Mouse (Mus musculus) C2C12 (cell line): Measurements from ENCODE around the gene Inpp5a. TPM values are rescaled to one million over a fixed set of nuclear protein-coding genes. Genes with fewer than 3 reads are reported as not detected.

ENCODE experiments used
- H3K27me3 ChIP-seq: one replicate; pipeline ENCODE4 v1.6.1; 2011; ENCODE audit not compliant: control insufficient read depth, insufficient read depth, insufficient read length
- H3K36me3 ChIP-seq: one replicate; pipeline ENCODE4 v1.6.1; 2011; ENCODE audit not compliant: control insufficient read depth, insufficient read depth
- H3K4me3 ChIP-seq: one replicate; pipeline ENCODE4 v1.5.1; 2011; ENCODE audit warnings: mild to moderate bottlenecking, control low read depth; ENCODE audit not compliant: poor library complexity, insufficient read depth, severe bottlenecking
- H3K79me2 ChIP-seq: one replicate; pipeline ENCODE4 v1.6.1; 2011; ENCODE audit not compliant: control insufficient read depth, insufficient read depth
- H3K79me3 ChIP-seq: one replicate; pipeline ENCODE4 v1.6.1; 2011; ENCODE audit warnings: low read depth, control low read depth
- H3ac ChIP-seq: one replicate; pipeline ENCODE3; 2011; ENCODE audit warnings: low read depth; ENCODE audit not compliant: control insufficient read depth, insufficient read length
- CEBPB ChIP-seq: IDR thresholded peaks from one replicate; pipeline ENCODE4 v1.6.1; 2011; ENCODE audit warnings: low read depth, mild to moderate bottlenecking, control low read depth, moderate library complexity
- CTCF ChIP-seq: IDR thresholded peaks from one replicate; pipeline ENCODE4 v1.5.1; 2011; ENCODE audit not compliant: control insufficient read depth, insufficient read depth, insufficient read length
- FOSL1 ChIP-seq: IDR thresholded peaks from one replicate; pipeline ENCODE4 v1.8.0; 2011; ENCODE audit warnings: mild to moderate bottlenecking, low read length; ENCODE audit not compliant: poor library complexity, insufficient read depth, severe bottlenecking
- MAX ChIP-seq: IDR thresholded peaks from one replicate; pipeline ENCODE4 v1.6.1; 2011; ENCODE audit warnings: mild to moderate bottlenecking, control low read depth
- MYOD1 ChIP-seq: IDR thresholded peaks from one replicate; pipeline ENCODE4 v1.6.1; 2011; ENCODE audit warnings: low read depth; ENCODE audit not compliant: control insufficient read depth, insufficient read length
- MYOG ChIP-seq: IDR thresholded peaks from one replicate; pipeline ENCODE4 v1.6.1; 2011; ENCODE audit not compliant: control insufficient read depth, insufficient read length; ENCODE audit errors: extremely low read depth
- USF1 ChIP-seq: IDR thresholded peaks from one replicate; pipeline ENCODE4 v1.6.1; 2011; ENCODE audit warnings: low read depth, mild to moderate bottlenecking, control low read depth, moderate library complexity
- polyA plus RNA-seq: library from polyadenylated mRNA; unstranded; fragments of >200 nt; fragmentation: generic; extraction: Trizol; gene quantifications from one replicate; pipeline ENCODE4 v1.2.1, GENCODE M21; 2012; ENCODE audit warnings: missing spikeins

The Inpp5a gene
- polyA plus RNA-seq, 1 experiment, result 22.7 TPM

GRCm38 (mm10) chr7:139384916-139385530, 3.9 kb upstream of the Inpp5a start:
- Histone ChIP-seq H3K27me3 (no peaks in the 10 kb centered on the region), H3K36me3 (no peaks in the 10 kb centered on the region), H3K79me3 (no peaks in the 10 kb centered on the region), H3K79me2 (peaks cover 8% of the 10 kb centered on the region), H3ac (no peak overlapping the region), H3K4me3 (no peak overlapping the region)
- no peak for TF ChIP-seq MAX
- TF ChIP-seq MYOD1, result no peak
- TF ChIP-seq MYOG, result no peak
- TF ChIP-seq USF1, result no peak
- TF ChIP-seq CEBPB, result no peak
- TF ChIP-seq FOSL1, result no peak
- no peak for TF ChIP-seq CTCF

GRCm38 (mm10) chr7:139386933-139387690, 1.8 kb upstream of the Inpp5a start:
- Histone ChIP-seq H3K27me3 (no peaks in the 10 kb centered on the region), H3K36me3 (no peaks in the 10 kb centered on the region), H3K79me3 (peaks cover 2% of the 10 kb centered on the region), H3K79me2 (peaks cover 13% of the 10 kb centered on the region), H3ac (no peak overlapping the region), H3K4me3 (no peak overlapping the region)
- TF ChIP-seq USF1, result no peak

- H3K27me3 ChIP-seq, result no peaks in the 10 kb centered on the region
- H3K79me3 ChIP-seq, result peaks cover 3% of the 10 kb centered on the region
- no peak for TF ChIP-seq CTCF
- TF ChIP-seq USF1, result no peak
- TF ChIP-seq MYOG, result no peak
- no peak for TF ChIP-seq CEBPB
- TF ChIP-seq FOSL1, result no peak
- no peak for TF ChIP-seq MAX
- TF ChIP-seq MYOD1, result no peak
- no peaks in the 10 kb centered on the region for H3K36me3 ChIP-seq
- H3ac ChIP-seq, result peak overlapping the region; percentile 67
- peaks cover 20% of the 10 kb centered on the region for H3K79me2 ChIP-seq
- peak overlapping the region; percentile 30 for H3K4me3 ChIP-seq
Measured at GRCm38 (mm10) chr7:139387921-139388669, 814 bp upstream of the Inpp5a start.

- H3K4me3 ChIP-seq, result peak overlapping the region; percentile 55
- H3K36me3 ChIP-seq, result no peaks in the 10 kb centered on the region
- H3K79me3 ChIP-seq, result peaks cover 3% of the 10 kb centered on the region
- H3K27me3 ChIP-seq, result no peaks in the 10 kb centered on the region
- TF ChIP-seq USF1 (no peak), MYOD1 (no peak), CEBPB (no peak), MAX (no peak), FOSL1 (no peak), MYOG (no peak), CTCF (no peak)
- peak overlapping the region; percentile 83 for H3ac ChIP-seq
- H3K79me2 ChIP-seq, result peaks cover 20% of the 10 kb centered on the region
Measured at GRCm38 (mm10) chr7:139389213-139389761, 378 bp downstream of the Inpp5a start.

GRCm38 (mm10) chr7:139390380-139390779, 1.5 kb downstream of the Inpp5a start:
- peaks cover 3% of the 10 kb centered on the region for H3K79me3 ChIP-seq
- H3K36me3 ChIP-seq, result no peaks in the 10 kb centered on the region
- TF ChIP-seq FOSL1 (no peak), MYOG (no peak), MAX (no peak), CTCF (peak; percentile 1)
- H3ac ChIP-seq, result no peak overlapping the region
- H3K27me3 ChIP-seq, result no peaks in the 10 kb centered on the region
- no peak overlapping the region for H3K4me3 ChIP-seq
- peaks cover 20% of the 10 kb centered on the region for H3K79me2 ChIP-seq
